Mouse (Mus musculus): ENCODE results near the gene Ice1.

The Ice1 gene

DNA sequence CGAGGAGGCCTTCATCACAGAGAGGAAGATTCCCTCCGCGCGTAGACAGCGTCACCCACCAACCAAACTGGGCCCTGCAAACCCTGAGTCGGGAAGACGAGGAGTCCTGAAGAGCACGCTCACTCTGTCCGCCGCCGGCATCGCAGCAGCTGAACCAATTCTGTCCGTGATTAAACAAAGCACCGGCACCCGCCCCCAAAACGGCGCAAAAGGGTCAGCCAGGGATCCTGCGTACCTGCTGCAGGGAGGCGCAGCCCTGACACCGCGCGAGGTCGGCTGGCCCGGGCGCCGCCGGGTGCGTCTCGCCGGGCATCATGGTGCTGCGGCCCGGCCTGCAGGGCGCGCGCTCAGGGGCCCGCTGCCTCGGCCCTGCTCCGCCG lies at the start of gene Ice1:
Gene Ice1, minus strand, starts transcription at position 353 of the 380 bp plus-strand sequence.
- no peak for DNase-seq (ENCODE audit: low read depth in 1 of 2, low spot score in 2 of 2)

GRCm38 (mm10) chr13:70685825-70686224 lies 48.4 kb upstream of the Ice1 start:
- DNase-seq (ENCODE audit: low read depth in 1 of 2, low spot score in 2 of 2), result no peak

GRCm38 (mm10) chr13:70684976-70685609 lies 47.7 kb upstream of the Ice1 start:
- no peak for DNase-seq (ENCODE audit: low read depth in 1 of 2, low spot score in 2 of 2)

GRCm38 (mm10) chr13:70681411-70682183 lies 44.2 kb upstream of the Ice1 start:
- no peak for DNase-seq (ENCODE audit: low read depth in 1 of 2, low spot score in 2 of 2)

DNA sequence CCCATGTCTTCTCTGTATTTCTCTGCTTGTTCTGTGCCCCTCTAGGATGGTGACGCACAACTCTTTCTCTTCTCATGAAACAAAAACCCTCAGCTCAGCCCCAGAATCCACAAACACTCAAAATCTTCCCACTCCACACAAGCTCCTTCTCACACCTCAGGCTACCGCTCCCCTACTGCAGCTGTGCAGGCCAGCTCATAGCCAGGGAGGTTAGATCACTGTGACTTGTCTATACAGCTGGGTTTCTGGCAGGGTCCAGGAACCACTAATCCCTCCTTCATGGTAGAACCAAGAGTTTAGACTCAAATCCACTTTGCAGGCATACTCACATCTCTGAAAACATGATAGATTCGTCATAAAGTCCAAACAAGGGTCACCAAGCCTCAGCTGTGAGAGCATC lies 42.9 kb upstream of the Ice1 start:
- no peak for DNase-seq (ENCODE audit: low read depth in 1 of 2, low spot score in 2 of 2)

- DNase-seq (ENCODE audit: low read depth in 1 of 2, low spot score in 2 of 2), result no peak
Observed at GRCm38 (mm10) chr13:70677689-70678088, 40.3 kb upstream of the Ice1 start.

DNA sequence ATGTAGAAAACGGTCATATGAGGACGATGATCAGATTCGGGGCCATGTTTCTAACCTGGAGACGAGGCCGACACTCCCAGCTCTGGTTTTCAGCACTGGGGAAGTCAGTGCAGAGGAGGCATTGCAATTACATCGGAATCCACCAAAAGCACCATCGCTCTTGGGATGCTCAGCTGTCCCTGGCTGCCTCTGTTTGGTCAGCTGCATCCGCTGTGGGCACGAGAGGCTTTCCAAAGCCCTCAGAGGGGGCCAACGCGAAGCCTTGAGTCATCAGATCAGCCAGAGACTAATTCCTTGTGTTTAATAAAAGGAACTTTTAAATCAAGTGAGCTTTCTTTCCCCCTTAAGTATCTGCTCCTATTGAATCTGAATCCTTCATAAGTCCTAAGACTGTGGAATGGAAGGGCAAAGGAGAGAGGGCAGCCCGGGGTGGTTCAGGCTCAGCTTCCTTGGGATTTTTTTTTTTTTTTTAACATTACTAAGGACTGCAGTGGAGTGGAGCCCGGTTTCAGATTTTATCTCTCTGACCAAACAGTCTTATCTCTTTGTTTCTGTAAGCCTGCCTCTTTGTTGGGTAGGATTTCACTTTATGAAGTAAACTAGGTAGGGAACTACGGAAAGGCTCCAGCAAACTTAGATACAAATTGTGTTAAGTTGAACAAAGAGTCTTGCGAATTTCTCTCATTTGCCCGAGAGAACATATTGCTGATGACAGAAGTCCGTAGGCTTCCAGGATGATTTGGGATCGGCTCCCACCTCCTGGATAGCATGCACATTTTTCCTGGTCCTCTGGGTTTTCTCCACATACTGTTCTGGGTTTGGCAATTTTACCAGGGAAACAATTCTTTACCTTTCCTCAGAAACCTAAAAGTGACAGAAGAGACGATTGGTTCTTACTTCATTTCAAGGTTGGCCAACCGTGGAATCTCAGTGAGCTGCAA lies 39.1 kb upstream of the Ice1 start:
- DNase-seq (ENCODE audit: low read depth in 1 of 2, low spot score in 2 of 2), result no peak

DNA sequence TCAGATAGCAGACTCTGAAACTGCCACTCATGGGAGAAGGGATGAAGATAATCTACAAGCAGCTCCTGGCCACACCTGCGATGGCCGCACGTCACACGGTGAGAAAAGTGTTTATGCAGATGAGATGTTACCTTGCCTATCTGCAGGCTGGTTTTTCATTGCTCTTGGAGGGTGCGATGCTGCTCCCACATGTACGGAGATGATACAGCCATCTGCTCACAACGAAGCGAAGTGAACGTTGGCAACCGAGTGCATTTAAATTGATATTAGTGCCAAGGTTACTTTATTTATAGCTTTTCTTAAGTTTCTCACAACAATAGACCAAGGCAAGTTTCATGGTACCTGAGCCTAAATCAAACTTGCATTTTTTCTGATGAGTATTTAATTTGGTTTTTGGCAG lies 37.6 kb upstream of the Ice1 start:
- DNase-seq (ENCODE audit: low read depth in 1 of 2, low spot score in 2 of 2), result no peak

DNA sequence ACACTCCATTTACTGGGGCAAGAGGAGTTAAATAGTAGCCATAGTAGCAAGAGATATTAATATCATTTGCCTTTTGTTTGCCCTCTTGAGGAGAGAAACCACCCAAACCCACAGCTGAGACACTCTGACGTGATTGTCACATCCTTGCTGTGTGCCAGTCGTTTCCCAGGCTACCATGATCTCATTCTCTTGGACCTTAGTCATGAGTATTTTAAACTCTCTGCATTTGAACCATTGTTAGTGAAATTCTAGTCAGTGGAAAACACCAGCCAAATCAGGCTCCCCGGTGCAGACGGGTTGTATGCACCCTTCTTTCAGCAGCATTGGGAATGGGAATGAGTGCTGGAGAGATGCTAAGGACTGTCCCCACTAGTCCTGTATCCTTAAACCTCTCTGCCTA lies 32.6 kb upstream of the Ice1 start:
- no peak for DNase-seq (ENCODE audit: low read depth in 1 of 2, low spot score in 2 of 2)

DNA sequence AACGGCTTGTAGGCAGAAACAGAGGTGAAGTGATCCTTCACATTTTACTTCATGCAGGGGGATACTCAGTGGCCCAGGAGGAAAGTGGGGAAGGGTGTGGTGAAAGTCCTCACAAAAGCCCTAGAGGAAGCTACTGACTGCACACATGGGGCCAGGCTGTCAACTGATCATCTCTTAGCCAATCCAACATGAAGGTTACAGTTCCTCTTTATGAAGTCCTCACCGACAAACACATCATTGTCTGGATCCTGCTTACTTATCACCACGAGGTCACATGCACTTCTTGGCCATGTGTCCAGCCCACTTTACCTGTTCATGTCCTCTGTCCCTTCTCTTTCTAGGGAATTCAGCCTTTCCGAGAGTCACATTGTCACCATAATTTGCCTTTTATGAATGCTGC lies 22.3 kb upstream of the Ice1 start:
- no peak for DNase-seq (ENCODE audit: low read depth in 1 of 2, low spot score in 2 of 2)

DNA sequence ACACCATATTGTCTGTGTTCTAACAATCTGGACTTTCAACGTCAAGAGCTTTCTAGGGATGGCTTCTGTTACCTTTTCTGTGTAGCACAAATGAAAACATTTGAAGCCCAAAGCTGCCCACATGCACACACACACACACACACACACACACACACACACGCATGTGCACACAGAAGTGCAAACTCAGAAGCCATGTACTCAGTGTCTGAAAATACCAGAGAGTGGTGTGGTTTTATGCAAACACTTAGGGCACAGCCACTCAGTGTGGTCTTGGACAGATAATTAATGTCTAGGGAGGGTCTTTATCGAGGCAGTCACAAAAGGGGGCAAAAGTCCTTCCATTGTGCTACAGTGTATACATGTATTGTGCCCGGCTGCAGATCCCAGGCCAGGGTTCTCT lies 19.3 kb upstream of the Ice1 start:
- DNase-seq (ENCODE audit: low read depth in 1 of 2, low spot score in 2 of 2), result no peak

- no peak for DNase-seq (ENCODE audit: low read depth in 1 of 2, low spot score in 2 of 2)
Observed at GRCm38 (mm10) chr13:70656329-70656728, 18.9 kb upstream of the Ice1 start.

DNA sequence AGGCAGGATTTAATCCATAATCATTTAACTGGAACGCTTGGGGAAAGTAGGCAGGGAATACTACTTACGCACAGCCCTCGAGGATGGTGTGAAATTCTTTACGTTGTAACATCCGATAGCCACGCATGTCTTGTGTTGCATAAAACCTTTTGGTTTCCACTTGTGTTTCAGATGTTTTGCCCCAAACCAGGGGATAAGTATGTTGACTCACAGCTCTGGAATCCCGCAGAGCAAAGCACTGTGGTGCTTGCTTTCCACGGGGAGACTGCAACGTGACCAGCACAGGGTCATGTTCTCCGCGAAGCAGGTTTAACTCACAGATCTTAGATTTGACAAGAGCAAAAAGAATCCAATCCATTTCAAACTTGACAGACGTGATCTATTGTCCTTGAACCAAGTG lies 18.1 kb upstream of the Ice1 start:
- no peak for DNase-seq (ENCODE audit: low read depth in 1 of 2, low spot score in 2 of 2)

DNA sequence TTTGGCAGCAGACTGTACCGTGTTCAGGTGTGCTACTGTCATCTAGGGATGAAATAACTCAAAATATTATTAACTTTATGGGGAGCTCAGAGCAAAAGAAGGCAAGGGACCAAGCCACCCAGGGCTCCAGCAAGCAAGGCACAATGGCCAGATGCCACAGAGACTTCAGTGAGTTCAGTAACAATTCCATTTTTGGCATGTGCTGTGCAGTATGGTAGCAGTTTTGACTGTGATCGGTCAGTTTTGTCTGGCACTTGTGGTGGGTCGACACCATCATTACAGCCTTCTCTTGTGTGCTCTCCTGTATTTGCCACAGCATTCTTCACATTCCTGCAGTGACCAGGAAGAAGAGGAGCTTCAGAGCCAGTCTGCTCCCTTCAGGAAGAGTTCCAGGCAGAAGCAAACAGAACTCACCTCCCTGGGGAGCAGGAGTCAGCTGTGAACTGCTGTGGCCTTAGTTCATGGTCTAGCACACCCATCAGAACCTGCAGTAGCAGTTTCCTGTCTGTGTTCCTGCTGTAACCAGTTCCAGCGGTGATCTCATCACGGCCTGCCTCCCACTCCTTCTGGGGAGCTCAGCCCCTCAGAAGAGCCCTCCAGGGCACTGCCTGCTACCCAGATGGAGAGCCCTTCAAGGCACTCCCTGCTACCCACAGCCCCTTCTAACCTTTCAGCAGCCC lies 16.8 kb upstream of the Ice1 start:
- no peak for DNase-seq (ENCODE audit: low read depth in 1 of 2, low spot score in 2 of 2)

- DNase-seq (ENCODE audit: low read depth in 1 of 2, low spot score in 2 of 2), result no peak
Observed at GRCm38 (mm10) chr13:70653457-70653856, 16.0 kb upstream of the Ice1 start.

- DNase-seq (ENCODE audit: low read depth in 1 of 2, low spot score in 2 of 2), result no peak
Observed at GRCm38 (mm10) chr13:70650011-70650436, 12.6 kb upstream of the Ice1 start.

DNA sequence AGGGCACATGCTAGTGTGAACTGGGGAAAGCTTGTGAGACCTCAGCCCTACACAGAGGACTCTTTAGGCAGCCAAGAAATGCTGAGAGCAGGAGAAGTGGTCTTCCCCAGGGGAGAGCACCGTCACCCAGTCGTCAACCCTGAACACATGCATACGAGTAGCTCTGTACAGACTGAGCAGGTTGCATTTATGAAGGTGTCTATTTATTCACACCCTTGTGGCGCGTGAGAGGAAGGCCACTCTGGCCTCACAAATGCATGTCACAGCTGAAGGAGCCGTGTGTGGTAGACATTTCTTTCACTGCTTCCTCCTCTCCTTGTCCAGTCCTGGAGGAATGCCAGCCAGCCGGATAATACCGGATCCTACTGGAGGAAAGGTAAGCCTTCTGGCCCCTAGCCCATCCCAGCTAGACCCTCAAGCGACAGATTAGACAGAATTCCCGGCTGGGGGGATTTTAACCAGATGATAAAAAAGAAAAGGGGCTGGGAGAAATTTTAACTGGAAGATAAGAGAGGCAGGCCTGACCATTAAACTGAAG lies 8.6 kb upstream of the Ice1 start:
- no peak for DNase-seq (ENCODE audit: low read depth in 1 of 2, low spot score in 2 of 2)

GRCm38 (mm10) chr13:70644083-70644462 lies 6.6 kb upstream of the Ice1 start:
- no peak for DNase-seq (ENCODE audit: low read depth in 1 of 2, low spot score in 2 of 2)

DNA sequence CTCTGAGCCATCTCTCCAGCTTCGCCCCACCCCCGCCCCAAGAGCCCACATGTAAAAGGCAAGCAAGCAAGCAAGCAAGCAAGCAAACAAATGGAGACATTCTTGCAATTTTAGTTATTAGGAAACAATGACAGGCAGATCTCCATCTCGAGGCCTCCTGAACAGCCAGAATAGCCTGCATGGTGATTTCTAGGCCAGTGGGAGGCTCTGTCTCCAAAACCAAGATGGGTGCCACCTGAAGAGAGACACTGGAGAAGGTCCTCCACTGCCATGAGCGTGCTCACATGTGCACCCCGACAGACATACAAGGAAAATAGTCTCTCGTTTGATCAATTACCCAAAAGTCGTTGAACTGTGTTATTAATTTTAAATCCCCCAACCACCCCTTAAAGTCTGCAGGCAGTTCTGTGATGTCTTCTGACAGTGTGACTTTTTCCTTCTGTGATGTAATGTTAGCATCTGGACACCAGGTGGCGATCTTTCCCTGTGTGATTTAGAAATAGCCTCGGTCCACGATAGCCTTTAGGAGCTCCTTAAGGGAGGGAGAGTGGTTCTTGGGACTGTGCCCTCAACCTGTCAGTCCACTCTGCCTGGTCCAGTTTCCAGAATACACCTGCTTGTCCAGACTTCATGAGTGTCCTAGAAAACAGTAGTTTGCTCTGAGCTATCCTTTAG lies 6.1 kb upstream of the Ice1 start:
- no peak for DNase-seq (ENCODE audit: low read depth in 1 of 2, low spot score in 2 of 2)

- DNase-seq (ENCODE audit: low read depth in 1 of 2, low spot score in 2 of 2), result no peak
Observed at GRCm38 (mm10) chr13:70641941-70642340, 4.5 kb upstream of the Ice1 start.
